Mouse (Mus musculus) gastrocnemius, adult 8-10 months (tissue): Measurements from ENCODE around the gene Tmem177. TPM values are rescaled to one million over a fixed set of nuclear protein-coding genes. Genes with fewer than 3 reads are reported as not detected.

Source experiments
- DNase-seq, 2 experiments: peaks; one replicate each; pipeline ENCODE4 v3.0.0; 2022; ENCODE audit warnings: low spot score in 2 of 2
- total RNA-seq, 4 experiments: library from RNA; stranded (reverse); gene quantifications; 2 replicates each; pipeline ENCODE4 v1.2.4; 2022

The Tmem177 gene
- total RNA-seq = 1 to 10 TPM; 7.2 to 8.6 (median 7.4) TPM

DNA sequence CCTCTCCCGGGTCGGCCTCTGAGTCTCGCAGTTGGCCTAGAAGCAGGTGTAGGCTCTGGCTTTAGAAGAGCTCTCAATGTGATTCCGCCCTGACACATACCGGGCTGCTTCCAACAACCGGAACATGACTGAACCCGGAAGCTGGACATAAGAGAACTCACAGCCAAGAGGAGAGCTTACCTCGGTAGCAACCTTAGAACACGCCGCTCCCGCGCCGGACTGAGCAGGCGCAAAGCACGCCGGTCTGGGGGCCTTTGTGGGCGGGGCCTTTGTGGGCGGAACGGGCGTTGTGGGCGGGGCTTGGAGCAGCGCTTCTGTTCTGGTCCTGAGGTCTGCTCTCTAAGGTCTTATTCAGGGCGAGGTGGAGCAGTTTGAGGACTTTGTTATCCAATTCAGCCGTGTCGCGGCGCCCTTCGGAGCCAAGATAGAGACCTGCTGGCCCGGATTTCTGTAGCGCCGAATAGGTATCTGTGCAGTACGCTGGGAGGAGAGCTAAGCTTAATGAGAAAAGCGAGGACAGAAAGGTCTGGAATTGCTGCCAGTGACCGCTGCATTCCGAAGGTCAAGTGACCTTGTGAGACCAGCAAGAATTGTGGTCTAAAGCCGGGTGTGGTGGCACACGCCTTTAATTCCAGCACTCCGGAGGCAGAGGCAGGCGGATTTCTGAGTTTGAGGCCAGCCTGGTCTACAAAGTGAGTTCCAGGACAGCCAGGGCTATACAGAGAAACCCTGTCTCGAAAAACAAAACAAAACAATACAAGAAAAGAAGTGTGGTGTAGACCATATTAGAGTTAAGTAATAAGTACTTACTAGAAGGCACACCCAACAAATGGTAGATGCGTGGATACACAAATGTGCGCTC lies at the start of gene Tmem177:
Gene Tmem177, minus strand, starts transcription at position 256 of the 862 bp plus-strand sequence.
- peak; percentile 89 to 91 for DNase-seq

DNA sequence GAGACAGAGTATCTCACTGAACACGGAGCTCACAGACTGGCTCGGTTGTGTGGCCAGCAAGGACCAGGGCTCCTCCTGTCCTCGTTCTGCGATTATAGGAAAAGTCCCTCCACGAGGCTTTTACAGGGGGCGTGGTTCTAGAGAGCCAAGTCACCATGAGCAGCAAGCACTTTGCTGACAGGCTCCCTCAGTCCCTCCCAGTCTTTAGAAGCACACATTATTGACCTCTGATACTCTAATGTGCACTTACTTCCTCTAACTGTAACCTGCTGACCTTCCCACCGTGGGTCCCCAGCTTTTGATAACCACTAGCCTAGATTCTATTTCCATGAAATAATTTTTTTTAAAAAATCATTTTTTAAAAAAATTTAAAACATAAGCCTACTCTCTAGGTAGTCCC lies 46.9 kb upstream of the Tmem177 start:
- no peak for DNase-seq

DNA sequence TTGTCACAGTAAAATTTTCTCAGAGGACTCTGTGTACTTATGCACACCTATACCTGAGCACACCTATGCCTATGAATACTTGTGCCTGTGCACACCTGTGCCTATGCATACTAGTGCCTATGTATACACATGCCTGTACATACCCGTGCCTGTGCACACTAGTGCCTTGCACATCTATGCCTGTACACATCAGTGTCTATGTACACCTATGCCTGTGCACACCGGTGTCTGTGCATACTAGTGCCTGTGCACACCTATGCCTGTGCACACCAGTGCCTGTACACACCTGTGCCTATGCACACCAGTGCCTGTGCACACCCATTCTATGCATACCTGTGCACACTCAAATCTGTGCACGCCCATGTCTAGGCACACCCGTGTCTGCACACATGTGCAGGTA lies 46.5 kb upstream of the Tmem177 start:
- DNase-seq = no peak

DNA sequence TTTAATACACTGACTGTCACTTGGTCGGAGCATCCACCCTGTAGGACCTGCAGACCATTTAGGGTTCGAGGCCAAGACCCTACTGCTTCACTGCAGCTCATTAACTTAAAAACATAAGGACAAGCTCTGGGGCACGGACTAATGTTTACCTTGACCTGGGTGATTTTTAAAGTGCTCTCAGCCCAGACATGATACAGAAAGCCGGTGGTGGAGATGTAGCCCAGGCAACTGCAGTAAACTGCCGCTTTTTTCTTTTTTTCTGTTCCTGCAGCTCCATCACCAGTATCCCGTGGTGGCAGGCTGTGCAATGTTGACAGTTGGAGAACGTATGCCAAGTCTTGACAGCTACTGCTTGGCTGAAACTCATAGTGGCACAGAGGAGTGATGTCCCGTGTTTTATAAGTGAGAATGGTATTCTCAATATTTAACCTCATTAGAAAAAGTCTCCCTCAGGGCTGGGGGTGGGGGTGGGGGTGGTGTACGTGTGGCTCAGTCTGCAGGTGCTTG lies 44.8 kb upstream of the Tmem177 start:
- DNase-seq = no peak

DNA sequence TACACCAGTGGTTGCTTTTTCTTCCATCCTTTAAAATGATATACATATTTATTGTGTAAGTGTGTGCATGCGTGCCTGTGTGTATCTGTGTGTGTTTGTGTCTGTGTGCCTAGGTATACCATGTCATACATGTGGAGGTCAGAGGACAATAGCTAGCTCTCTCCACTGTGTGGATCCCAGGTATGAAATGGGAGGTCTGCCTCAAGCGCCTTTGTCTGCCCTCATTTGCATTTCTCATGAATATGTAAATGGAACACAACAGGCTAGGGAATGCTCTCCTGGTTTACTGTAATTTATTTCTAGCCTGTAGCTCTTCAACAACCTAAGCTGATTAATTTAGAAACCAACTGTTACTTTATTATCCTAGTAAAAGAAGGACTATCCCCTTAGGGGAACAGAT lies 41.7 kb upstream of the Tmem177 start:
- no peak for DNase-seq

DNA sequence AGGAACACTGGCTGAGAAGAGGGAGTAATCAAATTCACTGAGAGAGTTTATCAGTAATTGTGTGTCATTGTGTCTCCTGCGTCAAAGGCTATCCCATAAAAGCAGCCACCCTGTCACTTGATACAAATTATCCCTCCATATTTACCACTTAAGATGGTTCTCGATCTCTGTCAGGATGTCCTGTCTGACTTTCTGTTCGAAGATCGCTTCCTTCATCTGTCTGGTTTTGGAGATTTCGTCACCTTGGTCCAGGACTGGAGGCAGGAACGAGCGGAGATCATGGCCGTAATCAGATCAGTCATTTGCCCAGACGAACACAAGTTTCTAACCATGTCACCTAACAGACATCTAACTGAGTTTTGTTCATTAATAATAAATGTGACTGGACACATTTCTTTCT lies 40.4 kb upstream of the Tmem177 start:
- DNase-seq = no peak

DNA sequence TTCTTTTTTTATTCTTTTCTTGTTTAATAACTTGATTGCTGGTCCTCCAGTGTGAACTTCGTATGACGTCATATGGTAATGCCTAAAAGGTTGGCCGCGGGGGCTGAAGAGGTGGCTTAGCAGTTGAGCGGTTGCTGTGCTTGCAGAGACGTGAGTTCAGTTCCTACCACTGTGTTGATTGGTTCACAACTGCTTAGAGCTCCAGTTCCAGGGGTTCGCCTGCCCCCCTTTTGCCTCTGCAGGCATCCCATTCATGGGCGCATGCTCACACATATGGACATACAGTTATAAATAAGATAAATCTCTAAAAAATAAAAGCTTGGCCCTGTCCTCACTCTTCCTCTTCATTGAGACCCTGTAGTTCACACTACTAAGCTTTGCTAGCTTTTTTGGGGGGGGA lies 37.1 kb upstream of the Tmem177 start:
- no peak for DNase-seq

DNA sequence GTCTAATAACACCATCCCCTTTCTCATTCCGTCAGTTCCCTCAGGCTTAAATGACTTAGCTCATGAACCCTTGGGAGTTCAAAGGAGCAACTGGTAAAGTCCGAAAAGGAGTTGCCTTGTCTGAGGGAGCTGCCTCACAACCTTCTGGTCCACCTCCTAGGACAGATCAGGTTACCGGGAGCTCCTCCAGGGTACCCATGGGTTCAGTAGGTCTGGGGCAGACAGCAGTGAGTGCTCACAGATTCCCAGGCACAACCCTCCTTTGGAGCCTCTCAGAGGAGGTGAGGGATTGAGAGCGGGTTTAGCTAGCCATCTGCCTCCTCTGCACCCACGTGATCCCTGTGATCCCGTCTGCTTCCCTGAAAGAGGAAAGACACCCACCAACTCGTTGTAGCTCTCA lies 23.9 kb upstream of the Tmem177 start:
- DNase-seq = no peak

DNA sequence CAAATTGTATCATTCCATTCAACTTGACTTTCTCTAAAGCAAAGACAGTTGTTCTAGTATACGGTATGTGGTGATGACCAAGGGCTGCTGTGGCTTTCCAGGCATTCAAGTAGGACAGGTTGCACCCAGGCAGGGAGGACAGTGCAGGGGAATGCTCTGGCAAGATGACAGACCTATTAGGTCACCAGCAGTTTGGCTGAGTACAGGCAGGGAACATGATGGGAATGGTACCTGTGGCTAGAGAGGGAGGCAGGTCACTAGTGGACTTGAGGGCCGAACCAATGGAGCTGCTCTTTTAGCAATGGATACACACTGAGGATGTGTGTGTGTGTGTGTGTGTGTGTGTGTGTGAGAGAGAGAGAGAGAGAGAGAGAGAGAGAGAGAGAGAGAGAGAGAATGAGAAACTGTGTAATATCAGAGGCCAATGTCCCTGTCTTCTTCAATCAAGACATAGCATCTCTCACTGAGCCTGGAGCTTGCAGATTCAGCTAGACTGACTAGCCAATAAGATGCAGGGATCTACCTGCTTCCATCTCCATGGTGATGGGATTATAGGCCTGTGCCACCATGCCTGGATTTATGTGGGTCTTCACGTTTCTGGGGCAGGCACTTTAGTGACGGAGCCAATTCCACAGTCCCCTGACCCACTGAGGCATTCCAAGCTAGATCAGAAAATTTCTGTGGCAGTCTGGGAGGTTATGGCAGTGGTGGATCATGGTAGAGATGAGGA lies 18.6 kb upstream of the Tmem177 start:
- DNase-seq = no peak

DNA sequence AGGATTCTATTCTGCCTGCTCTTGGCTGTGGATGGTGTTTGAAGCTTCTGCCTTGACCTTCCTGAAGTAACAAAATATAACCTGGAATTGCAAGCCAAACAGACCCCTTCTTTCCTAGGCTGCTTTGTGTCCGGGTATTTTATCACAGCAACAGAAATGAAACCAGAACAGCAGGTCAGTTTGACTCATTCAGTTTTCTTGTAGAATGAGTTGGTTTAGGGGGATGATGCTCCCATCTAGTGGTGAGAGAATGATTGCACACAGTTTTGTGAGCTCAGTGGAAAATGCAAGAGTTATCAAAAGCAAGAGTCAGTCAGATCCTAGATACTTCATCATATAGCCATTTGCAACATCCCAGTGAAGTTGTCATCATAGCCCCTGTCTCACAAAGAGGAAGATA lies 16.7 kb upstream of the Tmem177 start:
- no peak for DNase-seq

DNA sequence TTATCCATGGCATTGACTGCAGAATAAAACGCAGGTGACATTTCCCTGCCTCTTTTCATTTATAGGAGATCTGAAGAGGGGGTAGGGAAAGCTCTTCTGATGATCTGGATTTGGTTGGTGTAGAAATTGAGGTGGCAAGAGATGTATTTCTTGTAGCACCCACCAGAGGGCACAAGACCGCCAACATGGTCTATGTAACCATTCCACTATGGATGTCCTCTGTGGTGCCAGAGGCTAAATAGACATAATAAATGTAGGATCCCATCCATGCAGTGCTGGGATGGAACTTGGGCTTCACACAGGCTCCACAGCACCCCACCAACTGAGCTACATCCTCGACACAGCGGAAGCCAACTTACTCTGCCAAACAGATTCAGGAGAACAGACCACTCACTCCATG lies 6.3 kb upstream of the Tmem177 start:
- DNase-seq = no peak

DNA sequence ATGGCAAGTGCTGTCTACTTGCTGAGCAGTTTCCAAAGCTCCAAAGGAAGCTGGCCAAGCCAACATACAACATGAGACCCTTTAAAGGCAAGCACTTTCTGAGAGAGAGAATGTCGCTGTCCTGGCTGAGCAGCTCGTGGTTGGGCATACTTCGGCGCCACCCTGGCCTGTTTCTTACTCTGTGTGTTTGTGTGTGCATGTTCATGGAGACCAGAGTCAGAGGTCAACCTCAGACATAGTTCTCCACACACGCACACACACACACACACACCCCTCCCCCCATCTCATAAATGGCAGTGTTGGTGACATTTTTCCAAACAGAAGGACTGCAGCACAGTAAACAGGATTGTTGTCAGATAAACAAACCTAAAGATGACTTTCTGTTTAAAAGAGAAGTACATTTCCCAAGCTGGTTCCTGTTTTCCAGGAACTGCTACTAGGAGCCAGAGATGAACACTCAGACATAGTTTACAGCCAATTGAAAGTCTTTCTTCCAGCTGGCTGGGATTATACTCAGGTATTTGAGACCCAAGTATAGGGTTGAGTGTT lies 3.9 kb upstream of the Tmem177 start:
- DNase-seq = no peak

DNA sequence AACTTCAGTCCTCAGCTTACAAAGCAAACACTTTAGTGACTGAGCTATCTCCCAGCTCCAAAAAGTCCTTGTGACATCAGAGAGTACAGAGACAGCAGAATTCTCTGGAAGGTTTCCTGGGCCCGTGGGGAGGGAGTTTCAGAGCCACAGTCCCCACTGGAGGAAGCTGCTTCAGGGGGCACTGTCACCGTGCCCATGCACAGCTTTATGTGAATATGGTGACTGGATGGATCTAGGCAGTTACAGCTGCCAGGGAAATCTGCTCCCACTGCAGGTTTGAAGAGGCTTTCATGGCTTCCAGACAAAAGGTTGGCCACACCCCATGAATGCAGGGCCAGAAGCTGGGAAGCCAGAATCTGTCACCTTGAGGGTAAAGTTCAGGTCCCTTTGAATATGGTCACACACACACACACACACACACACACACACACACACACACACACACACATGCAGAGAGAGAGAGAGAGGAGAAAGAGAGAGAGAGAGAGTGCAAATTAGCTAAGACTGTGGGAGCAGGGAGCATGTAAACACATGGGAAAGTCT lies 5.7 kb downstream of the Tmem177 start:
- DNase-seq = no peak

DNA sequence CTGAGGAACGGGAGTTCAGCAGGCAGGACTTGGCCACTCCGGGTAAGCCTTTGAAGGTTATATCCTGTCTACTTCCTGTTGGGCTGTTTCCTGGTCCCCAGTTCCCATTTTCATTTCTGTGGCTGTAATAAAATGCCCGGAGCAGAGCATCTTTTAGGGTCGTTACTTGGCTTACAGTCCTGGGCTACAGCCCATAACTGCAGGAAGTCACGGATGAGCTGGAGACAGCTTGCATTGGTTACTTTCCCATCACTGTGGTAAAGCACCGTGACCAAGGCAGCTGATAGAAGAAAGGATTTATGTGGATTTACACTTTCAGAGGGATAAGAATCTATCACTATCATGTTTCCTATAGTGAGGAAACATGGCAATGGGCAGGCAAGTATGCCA lies 9.8 kb downstream of the Tmem177 start:
- no peak for DNase-seq

DNA sequence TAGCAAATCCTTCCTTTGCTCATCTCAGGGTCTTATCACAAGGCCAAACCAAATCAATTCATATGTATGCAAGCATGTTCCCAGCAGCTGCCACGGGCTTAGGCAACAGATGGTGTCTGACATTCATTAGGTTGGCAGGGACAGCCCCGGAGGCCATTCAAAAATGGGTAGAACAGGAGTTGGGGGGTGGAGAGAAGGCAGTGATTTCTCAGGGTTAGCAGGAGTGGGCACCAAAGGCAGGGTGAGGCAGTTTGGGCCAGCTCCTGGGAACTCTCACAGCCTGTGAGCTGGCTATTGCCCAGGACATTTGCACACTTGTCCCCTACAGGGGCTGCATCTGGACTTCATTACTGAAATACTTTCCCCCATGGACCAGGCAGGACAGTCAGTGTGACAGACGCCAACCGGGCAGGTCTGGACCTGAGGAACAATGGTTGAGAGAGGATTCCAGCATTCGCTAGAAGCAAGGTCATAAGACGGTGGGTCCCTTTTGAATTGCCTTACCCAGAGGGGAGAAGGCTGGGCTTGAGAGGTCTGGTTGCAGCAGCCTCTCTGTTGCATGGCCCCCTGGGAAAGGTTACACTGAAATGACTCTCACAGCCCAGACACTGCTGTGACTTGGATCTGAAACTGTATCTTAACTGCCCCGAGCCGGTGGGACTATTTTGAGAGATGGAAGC lies 10.3 kb downstream of the Tmem177 start:
- DNase-seq = peak; percentile 25 to 42

DNA sequence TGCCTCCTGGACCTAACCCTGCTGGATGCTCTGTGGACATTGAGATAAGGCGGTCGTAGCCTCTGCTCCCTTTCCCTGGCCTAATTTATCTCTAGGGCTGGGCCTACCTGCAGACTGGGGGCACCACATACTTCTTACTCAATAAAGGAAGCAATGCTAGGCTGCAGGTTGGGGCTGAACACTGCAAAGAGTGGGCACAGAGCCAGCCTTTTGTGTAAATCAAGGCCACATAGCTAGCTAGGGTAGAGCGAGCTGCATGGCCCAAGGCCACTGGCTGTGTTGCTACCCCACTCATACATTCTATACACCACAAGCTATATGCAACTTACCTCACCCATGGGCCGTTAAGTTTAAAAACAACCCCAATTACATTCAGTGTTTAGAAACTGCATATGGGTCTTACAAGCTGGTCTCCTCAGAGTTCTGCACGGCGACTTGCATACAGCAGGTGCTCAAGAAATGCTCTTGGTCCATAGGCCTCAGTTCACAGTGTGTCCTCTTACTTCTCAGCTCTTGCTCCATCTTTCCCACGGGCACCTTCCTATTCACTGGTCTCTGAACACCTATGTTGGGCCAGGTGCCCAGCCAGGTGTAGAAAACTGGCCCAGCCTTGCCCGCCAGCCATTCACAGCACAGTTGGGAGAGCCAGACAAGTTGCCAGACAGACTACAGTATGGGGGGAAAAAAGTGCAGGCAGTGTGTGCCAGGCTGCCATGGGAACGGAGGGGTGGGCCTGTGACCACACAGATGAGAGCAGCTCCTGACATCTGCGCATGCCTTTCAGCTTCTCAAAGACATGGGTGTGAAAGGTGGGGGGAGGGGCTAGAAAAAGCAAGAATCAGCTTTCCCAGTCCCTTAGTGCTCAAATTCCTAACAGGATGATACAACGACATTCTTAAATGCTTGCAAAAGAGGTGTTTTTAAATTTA lies 13.5 kb downstream of the Tmem177 start:
- no peak for DNase-seq

DNA sequence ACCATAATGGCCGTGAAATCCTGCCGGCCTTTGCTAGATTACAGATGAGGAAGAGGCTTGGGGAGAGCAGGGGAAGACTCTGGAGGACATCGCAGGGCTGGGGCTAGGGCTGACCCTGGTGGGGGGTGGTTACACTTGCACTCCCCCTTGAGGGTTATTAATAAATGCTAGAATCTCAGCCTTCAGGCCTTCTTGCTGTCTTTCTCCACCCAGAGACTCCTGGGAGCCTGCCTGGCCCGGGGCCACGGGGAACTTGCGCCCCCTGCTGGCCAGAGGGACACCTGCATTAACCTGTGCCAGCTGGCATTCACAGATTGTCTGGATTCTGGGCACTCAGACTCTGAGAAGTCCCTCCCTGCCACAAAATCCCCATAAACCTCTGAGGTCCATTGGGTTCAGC lies 18.1 kb downstream of the Tmem177 start:
- peak; percentile 18 to 42 for DNase-seq

DNA sequence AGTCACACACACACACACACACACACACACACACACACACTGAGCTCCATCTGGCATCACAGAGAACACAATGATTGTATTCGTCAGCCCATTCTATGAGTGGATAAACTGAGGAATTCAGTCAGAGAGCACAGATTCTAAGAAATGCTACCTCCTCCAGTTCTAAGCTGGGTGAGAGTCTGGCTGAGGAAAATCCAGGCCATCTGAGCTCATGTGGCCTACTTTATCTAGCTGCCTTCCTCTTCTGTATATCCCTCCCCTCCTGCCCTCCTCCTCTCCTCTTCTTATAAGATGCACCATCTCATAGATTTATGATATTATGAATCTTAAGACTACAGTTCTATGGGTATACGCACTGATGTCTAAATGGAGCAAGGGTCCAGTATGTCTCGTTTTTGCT lies 19.4 kb downstream of the Tmem177 start:
- DNase-seq = no peak

DNA sequence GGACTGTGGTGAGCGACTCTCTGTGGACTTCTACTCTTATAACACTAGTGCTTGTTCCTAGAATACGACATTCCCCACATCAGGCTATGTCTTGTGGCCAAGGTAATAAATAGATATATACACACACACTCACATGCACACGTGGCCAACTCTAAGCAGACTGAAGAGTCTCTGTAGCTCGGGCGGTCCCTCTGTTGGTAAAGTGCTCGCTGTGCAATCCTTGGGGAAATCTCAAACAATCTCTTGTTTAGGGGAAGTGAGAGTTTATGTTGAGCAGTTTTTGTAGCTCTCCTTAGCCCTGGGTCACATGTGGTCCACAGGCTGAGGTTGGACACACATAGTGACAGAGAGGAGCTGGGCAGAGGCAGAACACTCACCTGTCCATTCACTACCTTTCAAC lies 20.1 kb downstream of the Tmem177 start:
- no peak for DNase-seq

DNA sequence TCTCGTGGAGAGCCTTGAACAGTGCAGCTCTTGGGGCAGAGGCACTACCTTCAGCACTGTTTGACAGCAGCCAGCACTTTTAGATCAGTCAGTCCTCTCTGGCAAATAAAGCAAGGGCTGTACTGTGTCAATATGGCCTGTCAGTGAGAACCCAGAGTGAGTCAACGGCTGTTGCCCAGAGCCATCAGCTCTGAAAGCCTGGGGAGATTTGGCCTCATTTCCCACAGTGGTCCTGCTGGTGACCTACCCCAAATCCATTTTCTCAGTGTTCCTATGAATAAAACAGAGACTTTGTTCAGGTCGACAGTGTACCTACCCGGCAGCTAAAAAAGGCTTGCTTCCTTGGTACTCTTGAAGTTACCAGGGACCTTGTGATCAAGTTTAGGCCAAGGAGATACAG lies 21.1 kb downstream of the Tmem177 start:
- no peak for DNase-seq
